Mouse (Mus musculus): ENCODE data around the gene Gm10318.

Gene Gm10318

DNA sequence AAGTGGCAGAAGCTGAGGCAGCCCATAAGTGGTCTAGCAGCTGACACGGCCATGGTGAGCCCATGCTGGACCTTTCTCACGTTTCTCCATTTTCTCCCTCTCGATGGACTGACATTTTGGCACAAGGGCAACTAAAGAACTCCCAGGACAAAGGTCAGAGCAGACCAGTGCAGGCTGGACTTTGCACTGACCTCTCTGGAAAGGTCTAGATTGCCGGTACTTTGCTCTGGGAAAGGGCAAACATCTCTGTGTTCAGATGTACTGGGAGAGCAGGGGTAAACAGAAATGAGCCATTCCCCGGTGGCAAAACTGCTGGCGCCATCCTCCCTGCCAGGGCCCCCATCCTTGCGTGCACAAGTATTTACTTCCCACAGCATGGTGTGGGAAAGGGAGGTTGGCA is 47.5 kb downstream of the Gm10318 start:
- DNase-seq, result no peak

- DNase-seq, result no peak
Measured at GRCm38 (mm10) chr10:77900903-77901818, 48.5 kb downstream of the Gm10318 start.

DNA sequence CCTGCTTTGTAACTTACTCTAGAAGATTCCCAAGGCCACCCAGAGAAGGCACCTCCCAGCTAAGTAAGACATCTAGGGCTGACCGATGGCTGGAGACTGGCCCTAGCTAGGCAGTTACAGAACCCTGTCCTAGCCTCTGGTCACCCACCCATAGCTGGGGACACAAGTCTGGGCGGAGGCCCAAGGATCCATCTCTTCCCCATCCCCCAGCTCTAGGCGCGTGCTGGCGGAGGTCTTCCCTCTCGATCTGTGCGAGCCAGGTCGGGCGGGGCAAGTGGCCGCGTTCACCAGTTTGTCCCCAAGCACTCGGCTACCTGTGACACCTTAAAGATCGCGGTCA is 49.2 kb downstream of the Gm10318 start:
- no peak for DNase-seq

DNA sequence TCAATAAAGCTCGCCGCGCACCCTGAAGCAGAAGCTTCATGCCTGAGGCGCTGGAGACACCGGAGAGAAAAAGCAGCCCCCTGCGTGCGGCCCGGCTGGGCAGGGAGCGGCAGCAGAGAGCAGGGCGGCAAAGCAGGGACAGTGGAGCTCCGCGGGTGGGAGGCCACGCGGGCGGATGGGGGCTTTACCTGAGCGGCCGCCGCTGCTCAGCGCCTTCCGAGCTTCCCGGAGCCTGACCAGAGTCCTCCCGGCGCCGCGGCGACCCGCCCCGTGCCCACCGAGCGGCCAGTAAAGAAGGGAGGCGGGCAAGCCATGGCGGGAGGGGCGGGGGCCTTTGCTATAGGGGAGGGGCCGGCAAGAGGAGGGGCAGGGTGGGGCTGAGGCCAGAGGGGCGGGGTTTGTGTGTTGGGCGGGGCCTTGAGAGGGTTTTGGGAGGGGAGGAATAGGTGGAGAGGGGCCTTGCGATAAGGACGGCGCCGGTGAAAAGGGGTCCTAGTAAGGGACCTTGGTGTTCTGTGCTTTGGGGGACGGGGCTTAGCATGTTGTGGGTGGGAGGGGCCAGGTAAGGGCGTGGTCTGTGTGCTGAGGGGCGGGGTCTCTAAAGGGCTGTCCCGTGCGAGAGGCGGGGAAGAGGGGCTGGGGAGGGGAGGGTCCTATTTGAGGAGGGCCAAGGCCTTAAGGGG is 49.7 kb downstream of the Gm10318 start, which contains the start of gene Lrrc3:
Gene Lrrc3 (minus strand): TSS at position 326 of the 683 bp plus-strand sequence.
- peak; percentile 82 for DNase-seq

DNA sequence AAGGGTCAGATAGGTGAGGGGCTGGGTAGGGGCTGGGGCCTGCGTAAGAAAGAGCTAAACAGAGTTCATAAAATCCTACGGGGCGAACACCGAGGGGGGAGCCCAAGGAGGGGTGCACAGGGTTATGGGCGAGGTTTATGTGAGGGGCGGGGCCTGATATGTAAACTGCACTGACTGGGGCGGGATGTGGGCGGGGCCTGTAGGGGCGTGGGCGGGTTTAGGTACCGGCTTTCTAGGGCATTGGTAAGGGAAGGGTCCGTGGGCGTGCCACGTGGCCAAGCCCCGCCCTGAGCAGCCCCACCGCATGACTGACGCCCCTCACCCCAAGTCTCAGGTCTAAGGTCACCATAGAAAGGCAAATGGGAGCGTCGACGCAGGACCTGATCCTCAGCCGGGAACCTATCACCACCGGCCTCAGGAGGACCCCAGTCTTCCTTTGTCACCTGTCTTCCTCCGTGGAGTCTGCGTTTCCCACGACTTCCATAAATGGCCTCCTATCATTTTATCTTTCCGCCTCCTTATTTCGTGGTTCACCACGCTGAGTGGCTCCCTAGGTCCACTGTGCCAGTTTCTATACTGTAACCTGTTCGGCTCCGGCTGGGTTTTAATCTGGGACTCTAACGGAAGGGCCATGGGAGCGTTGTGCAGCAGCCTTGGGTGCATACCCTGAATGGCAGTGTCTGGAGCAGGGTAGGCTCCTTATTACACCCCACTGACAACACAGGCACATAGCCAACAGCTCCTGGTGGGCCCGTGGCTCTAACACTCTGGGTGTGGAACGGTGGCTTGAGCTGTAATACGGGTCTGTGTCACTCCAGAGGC is 50.4 kb downstream of the Gm10318 start:
- DNase-seq, result peak; percentile 82
